Mouse (Mus musculus) frontal cortex, postnatal 36 days (tissue): ENCODE measurements at regions not wholly inside any gene's neighbourhood (a gene's known extent, or its start where the extent isn't known, plus 50 kb on each side); places are given as distances from the start of the nearest gene placed in this dataset.

Experiments
- DNase-seq, 2 experiments: peaks; one replicate each; pipeline ENCODE4 v3.0.0; 2022; ENCODE audit warnings: low spot score in 2 of 2

- peak; percentile 37 to 77 for DNase-seq
These were observed 148.1 kb upstream of the Stac start for GRCm38 (mm10) chr9:111838069-111838820.

GRCm38 (mm10) chr9:111822094-111822493, 131.9 kb upstream of the Stac start:
- no peak for DNase-seq

GRCm38 (mm10) chr9:111817461-111817860, 127.3 kb upstream of the Stac start:
- DNase-seq, result no peak

GRCm38 (mm10) chr9:111804931-111805330, 114.8 kb upstream of the Stac start:
- no peak for DNase-seq

GRCm38 (mm10) chr9:111801381-111801780, 111.2 kb upstream of the Stac start:
- DNase-seq, result no peak

- no peak for DNase-seq
These were observed 110.7 kb upstream of the Stac start for GRCm38 (mm10) chr9:111800869-111801268.

- DNase-seq, result no peak
These were observed 88.8 kb upstream of the Stac start for GRCm38 (mm10) chr9:111778981-111779380.

- DNase-seq, result no peak
These were observed 87.4 kb upstream of the Stac start for GRCm38 (mm10) chr9:111777433-111778135.

- DNase-seq, result peak in 1 of 2 experiments; percentile 44
These were observed 84.1 kb upstream of the Stac start for GRCm38 (mm10) chr9:111774229-111774628.

GRCm38 (mm10) chr9:111762653-111763468, 72.7 kb upstream of the Stac start:
- no peak for DNase-seq

GRCm38 (mm10) chr9:111755235-111755634, 65.1 kb upstream of the Stac start:
- DNase-seq, result no peak

GRCm38 (mm10) chr9:111746151-111746550, 56.0 kb upstream of the Stac start:
- DNase-seq, result no peak

- no peak for DNase-seq
These were observed 55.1 kb upstream of the Stac start for GRCm38 (mm10) chr9:111745206-111745605.
